Mouse (Mus musculus): Measurements from ENCODE around the gene Kcnd2. TPM values are rescaled to one million over a fixed set of nuclear protein-coding genes. Genes with fewer than 3 reads are reported as not detected.

Kcnd2 gene
- total RNA-seq, 2 experiments from 2014 or later, result 71.9 to 73.4 TPM

GRCm38 (mm10) chr6:21413656-21414055 lies 198.4 kb downstream of the Kcnd2 start:
- no peak for DNase-seq (ENCODE audit: low spot score in 2 of 2)

- peak; percentile 31 to 48 for DNase-seq (ENCODE audit: low spot score in 2 of 2)
Observed at GRCm38 (mm10) chr6:21418246-21418645, 202.9 kb downstream of the Kcnd2 start.

GRCm38 (mm10) chr6:21424202-21424785 lies 209.0 kb downstream of the Kcnd2 start:
- DNase-seq (ENCODE audit: low spot score in 2 of 2), result peak in 1 of 2 experiments; percentile 8

- DNase-seq (ENCODE audit: low spot score in 2 of 2), result peak in 1 of 2 experiments; percentile 26
Observed at GRCm38 (mm10) chr6:21431120-21431519, 215.8 kb downstream of the Kcnd2 start.

GRCm38 (mm10) chr6:21464719-21465118 lies 249.4 kb downstream of the Kcnd2 start:
- DNase-seq (ENCODE audit: low spot score in 2 of 2), result no peak

GRCm38 (mm10) chr6:21471891-21472544 lies 256.7 kb downstream of the Kcnd2 start:
- no peak for DNase-seq (ENCODE audit: low spot score in 2 of 2)

GRCm38 (mm10) chr6:21482714-21483113 lies 267.4 kb downstream of the Kcnd2 start:
- no peak for DNase-seq (ENCODE audit: low spot score in 2 of 2)

GRCm38 (mm10) chr6:21488536-21488935 lies 273.2 kb downstream of the Kcnd2 start:
- DNase-seq (ENCODE audit: low spot score in 2 of 2), result peak in 1 of 2 experiments; percentile 6

- no peak for DNase-seq (ENCODE audit: low spot score in 2 of 2)
Observed at GRCm38 (mm10) chr6:21502921-21503320, 287.6 kb downstream of the Kcnd2 start.

GRCm38 (mm10) chr6:21510621-21511239 lies 295.4 kb downstream of the Kcnd2 start:
- no peak for DNase-seq (ENCODE audit: low spot score in 2 of 2)

- no peak for DNase-seq (ENCODE audit: low spot score in 2 of 2)
Observed at GRCm38 (mm10) chr6:21520351-21520750, 305.0 kb downstream of the Kcnd2 start.

GRCm38 (mm10) chr6:21527489-21528074 lies 312.3 kb downstream of the Kcnd2 start:
- DNase-seq (ENCODE audit: low spot score in 2 of 2), result no peak

- DNase-seq (ENCODE audit: low spot score in 2 of 2), result no peak
Observed at GRCm38 (mm10) chr6:21534009-21534408, 318.7 kb downstream of the Kcnd2 start.

- DNase-seq (ENCODE audit: low spot score in 2 of 2), result peak in 1 of 2 experiments; percentile 17
Observed at GRCm38 (mm10) chr6:21534820-21535219, 319.5 kb downstream of the Kcnd2 start.

GRCm38 (mm10) chr6:21551501-21551900 lies 336.2 kb downstream of the Kcnd2 start:
- peak; percentile 45 to 60 for DNase-seq (ENCODE audit: low spot score in 2 of 2)

GRCm38 (mm10) chr6:21570964-21571363 lies 355.7 kb downstream of the Kcnd2 start:
- no peak for DNase-seq (ENCODE audit: low spot score in 2 of 2)

- no peak for DNase-seq (ENCODE audit: low spot score in 2 of 2)
Observed at GRCm38 (mm10) chr6:21590156-21590555, 374.9 kb downstream of the Kcnd2 start.

- DNase-seq (ENCODE audit: low spot score in 2 of 2), result no peak
Observed at GRCm38 (mm10) chr6:21597424-21597823, 382.1 kb downstream of the Kcnd2 start.

- no peak for DNase-seq (ENCODE audit: low spot score in 2 of 2)
Observed at GRCm38 (mm10) chr6:21609381-21610059, 394.2 kb downstream of the Kcnd2 start.

- DNase-seq (ENCODE audit: low spot score in 2 of 2), result no peak
Observed at GRCm38 (mm10) chr6:21629989-21630388, 414.7 kb downstream of the Kcnd2 start.

- no peak for DNase-seq (ENCODE audit: low spot score in 2 of 2)
Observed at GRCm38 (mm10) chr6:21655681-21656080, 440.4 kb downstream of the Kcnd2 start.
